ENCODE assay signal across 8 mouse cellular contexts in genomic region chr1:135767324-135767890, GRCm38 (mm10). TPM values are rescaled to one million over a fixed set of nuclear protein-coding genes. Genes with fewer than 3 reads are reported as not detected.
DNase-seq lines count a peak whose midpoint lies in the region; ATAC-seq and TF ChIP-seq lines count a peak whose summit lies in the region.

No protein-coding gene starts in this region.

- peak overlapping the region; percentile 97 for H3ac ChIP-seq in C2C12 (ENCODE audit: control insufficient read depth, insufficient read length, low read depth)

- no peaks in the 10 kb centered on the region for H3K27me3 ChIP-seq in heart, adult 2 months (ENCODE audit: control insufficient read depth, insufficient read depth, low read length)
- no peaks in the 10 kb centered on the region for H3K27me3 ChIP-seq in C2C12 (ENCODE audit: control insufficient read depth, insufficient read depth, insufficient read length)
- H3K27me3 ChIP-seq in forebrain, embryonic 13.5 days = peaks cover 9% of the 10 kb centered on the region
- peaks cover 32% of the 10 kb centered on the region for H3K27me3 ChIP-seq in liver, embryonic 16.5 days (ENCODE audit: control insufficient read depth, insufficient read depth, low read depth, low read length)

- peaks cover 46% of the 10 kb centered on the region for H3K79me3 ChIP-seq in C2C12 (ENCODE audit: low read depth)

- TF ChIP-seq CTCF in heart, adult 2 months (IDR thresholded peaks at IDR 0.05) = no peak
- TF ChIP-seq CTCF in C2C12 (IDR thresholded peaks at IDR 0.05; ENCODE audit: control insufficient read depth, insufficient read depth, insufficient read length) = no peak

- H3K4me3 ChIP-seq in heart, adult 2 months = peak overlapping the region; percentile 92
- H3K4me3 ChIP-seq in C2C12 (ENCODE audit: insufficient read depth, poor library complexity, severe bottlenecking) = peak overlapping the region; percentile 95
- peak overlapping the region; percentile 62 for H3K4me3 ChIP-seq in forebrain, embryonic 13.5 days
- H3K4me3 ChIP-seq in liver, embryonic 16.5 days (ENCODE audit: low read depth, low read length) = peak overlapping the region; percentile 63

- H3K79me2 ChIP-seq in heart, adult 2 months (replicated peaks; ENCODE audit: control insufficient read depth, insufficient read depth, low read length) = no peaks in the 10 kb centered on the region; the same call in 1 of the 2 replicates
- peaks cover 61% of the 10 kb centered on the region for H3K79me2 ChIP-seq in C2C12 (ENCODE audit: control insufficient read depth, insufficient read depth)

- ATAC-seq in forebrain, embryonic 13.5 days = no peak
- no peak for ATAC-seq in liver, embryonic 16.5 days (ENCODE audit: low read depth)

- peak overlapping the region; percentile 92 for H3K27ac ChIP-seq in heart, adult 2 months
- H3K27ac ChIP-seq in forebrain, embryonic 13.5 days = no peak overlapping the region
- no peak overlapping the region for H3K27ac ChIP-seq in liver, embryonic 16.5 days (ENCODE audit: low read length)

- H3K36me3 ChIP-seq in heart, adult 2 months (ENCODE audit: control insufficient read depth, insufficient read depth, low read length) = no peaks in the 10 kb centered on the region
- peaks cover 40% of the 10 kb centered on the region for H3K36me3 ChIP-seq in C2C12 (ENCODE audit: control insufficient read depth, insufficient read depth)
- no peaks in the 10 kb centered on the region for H3K36me3 ChIP-seq in forebrain, embryonic 13.5 days (ENCODE audit: poor library complexity, severe bottlenecking)
- no peaks in the 10 kb centered on the region for H3K36me3 ChIP-seq in liver, embryonic 16.5 days (ENCODE audit: control insufficient read depth, insufficient read depth)

- intact Hi-C loops in heart, adult 2 months (cut with DNase I) = no loop called here

- no peaks in the 10 kb centered on the region for H3K9me3 ChIP-seq in forebrain, embryonic 13.5 days (replicated peaks)
- no peaks in the 10 kb centered on the region for H3K9me3 ChIP-seq in liver, embryonic 16.5 days (replicated peaks; ENCODE audit: control insufficient read depth, low read length)

- no peak for TF ChIP-seq POLR2A in heart, adult 2 months (IDR thresholded peaks at IDR 0.05; ENCODE audit: insufficient read depth, low read depth, low read length)

- TF ChIP-seq EP300 in heart, adult 2 months (IDR thresholded peaks at IDR 0.05; ENCODE audit: insufficient read depth, low read depth, low read length) = no peak

- DNase-seq in heart, adult 2 months = no peak
- DNase-seq in heart, adult 8-10 months (ENCODE audit: low spot score) = no peak
- no peak for DNase-seq in urinary bladder, postnatal 4 days (ENCODE audit: low spot score in 2 of 2)
- DNase-seq in embryo, embryonic 11 days = no peak
- DNase-seq in thymus, postnatal 36 days = no peak

- peak overlapping the region; percentile 96 for H3K4me2 ChIP-seq in forebrain, embryonic 13.5 days
- H3K4me2 ChIP-seq in liver, embryonic 16.5 days (ENCODE audit: low read depth, low read length) = peak overlapping the region; percentile 81

- H3K4me1 ChIP-seq in heart, adult 2 months (ENCODE audit: control insufficient read depth, insufficient read depth, low read length) = peaks cover 4% of the 10 kb centered on the region
- H3K4me1 ChIP-seq in forebrain, embryonic 13.5 days = peaks cover 20% of the 10 kb centered on the region
- H3K4me1 ChIP-seq in liver, embryonic 16.5 days (ENCODE audit: control insufficient read depth, low read depth, low read length) = peaks cover 10% of the 10 kb centered on the region

- H3K9ac ChIP-seq in heart, adult 2 months (ENCODE audit: low read depth, low read length) = peak overlapping the region; percentile 95
- 0 out of 2 replicates have a peak overlapping the region, but pooled peaks have one; percentile 86 for H3K9ac ChIP-seq in forebrain, embryonic 13.5 days
- no peak overlapping the region for H3K9ac ChIP-seq in liver, embryonic 16.5 days (ENCODE audit: low read depth, low read length)

- WGBS in heart, adult 2 months = 42% methylated on average over 4 of the region's 4 CpGs
- 85% methylated on average over 4 of the region's 4 CpGs for WGBS in forebrain, embryonic 13.5 days
- 63% methylated on average over 4 of the region's 4 CpGs for WGBS in liver, embryonic 16.5 days (ENCODE audit: insufficient replicate concordance)

TF ChIP-seq in C2C12, 6 proteins besides CTCF, POLR2A, EP300 and RAD21:
- peak; percentile 13 for TF ChIP-seq MAX (IDR thresholded peaks at IDR 0.05)
- TF ChIP-seq MYOG (IDR thresholded peaks at IDR 0.05; ENCODE audit: control insufficient read depth, extremely low read depth, insufficient read length) = no peak
TF ChIP-seq in C2C12: peak in this region for 1.

RNA-seq across cellular contexts. Expression of gene Phlda3, which starts 1.5 kb away (rescaled TPM):
- total RNA-seq in heart, adult 2 months (2021) = 10 to 100 TPM in 1 of 2 experiments, 1 to 10 TPM in 1; 8.4 to 11.5 TPM
- polyA plus RNA-seq in heart, adult 2 months (2012; rRNA removed) = 23.3 and 36.8 TPM in 2 replicates
- total RNA-seq in heart, adult 8-10 months (2022) = 10 to 100 TPM in 1 of 4 experiments, 1 to 10 TPM in 3; 7.2 to 12.7 (median 8.4) TPM
- 318 TPM for polyA plus RNA-seq in C2C12 (2012; fragmentation: generic; extraction: Trizol)
- 12.1 TPM in 2 replicates for polyA plus RNA-seq in forebrain, embryonic 13.5 days (2015; fragmentation: Nextera tagmentation; extraction: Ambion mirVana)
- 4.8 and 5.0 TPM in 2 replicates for polyA plus RNA-seq in liver, embryonic 16.5 days (2015; fragmentation: Nextera tagmentation; extraction: Ambion mirVana)

RNA-seq across cellular contexts. Expression of gene Tnni1, which starts 11.8 kb away (rescaled TPM):
- total RNA-seq in heart, adult 2 months (2021) = 1 to 10 TPM in 1 of 2 experiments, under 1 TPM in 1; 0.84 to 1.1 TPM
- 1.3 and 2.5 TPM in 2 replicates for polyA plus RNA-seq in heart, adult 2 months (2012; rRNA removed)
- 1 to 10 TPM in 2 of 4 experiments, under 1 TPM in 2; 0.44 to 2.4 (median 1.1) TPM for total RNA-seq in heart, adult 8-10 months (2022)
- polyA plus RNA-seq in C2C12 (2012; fragmentation: generic; extraction: Trizol) = 44.6 TPM
- polyA plus RNA-seq in forebrain, embryonic 13.5 days (2015; fragmentation: Nextera tagmentation; extraction: Ambion mirVana) = 0.37 and 1.1 TPM in 2 replicates
- polyA plus RNA-seq in liver, embryonic 16.5 days (2015; fragmentation: Nextera tagmentation; extraction: Ambion mirVana) = 8.8 and 15.6 TPM in 2 replicates

RNA-seq across cellular contexts. Expression of gene Csrp1, which starts 47.5 kb away (rescaled TPM):
- total RNA-seq in heart, adult 2 months (2021) = 10 to 100 TPM; 50.1 to 50.5 TPM
- 99.2 and 128 TPM in 2 replicates for polyA plus RNA-seq in heart, adult 2 months (2012; rRNA removed)
- 10 to 100 TPM; 36.0 to 45.8 (median 40.9) TPM for total RNA-seq in heart, adult 8-10 months (2022)
- 427 TPM for polyA plus RNA-seq in C2C12 (2012; fragmentation: generic; extraction: Trizol)
- 19.8 and 21.7 TPM in 2 replicates for polyA plus RNA-seq in forebrain, embryonic 13.5 days (2015; fragmentation: Nextera tagmentation; extraction: Ambion mirVana)
- 26.9 and 30.5 TPM in 2 replicates for polyA plus RNA-seq in liver, embryonic 16.5 days (2015; fragmentation: Nextera tagmentation; extraction: Ambion mirVana)

RNA-seq across cellular contexts. Expression of gene Lad1, which starts 51.0 kb away (rescaled TPM):
- total RNA-seq in heart, adult 2 months (2021) = 1 to 10 TPM; 7.2 to 7.3 TPM
- polyA plus RNA-seq in heart, adult 2 months (2012; rRNA removed) = 13.2 and 16.2 TPM in 2 replicates
- total RNA-seq in heart, adult 8-10 months (2022) = 1 to 10 TPM; 5.0 to 8.6 (median 5.5) TPM
- 0.48 TPM for polyA plus RNA-seq in C2C12 (2012; fragmentation: generic; extraction: Trizol)
- 0.11 and 0.36 TPM in 2 replicates for polyA plus RNA-seq in forebrain, embryonic 13.5 days (2015; fragmentation: Nextera tagmentation; extraction: Ambion mirVana)
- 0.09 and 1.5 TPM in 2 replicates for polyA plus RNA-seq in liver, embryonic 16.5 days (2015; fragmentation: Nextera tagmentation; extraction: Ambion mirVana)
